Mouse (Mus musculus) liver, adult 2 months (tissue): ENCODE results near the gene Ninl. TPM values are rescaled to one million over a fixed set of nuclear protein-coding genes. Genes with fewer than 3 reads are reported as not detected.

Experiments
- DNase-seq: peaks from one replicate; pipeline ENCODE4 v3.0.0-alpha.2; 2011; ENCODE audit warnings: low read depth, low spot score; ENCODE audit errors: extremely low read depth
- H3K27ac ChIP-seq: fragments of 200-500 bp; replicated peaks from 2 replicates; pipeline ENCODE4 v1.5.1; 2012; ENCODE audit warnings: low read depth, mild to moderate bottlenecking, control low read depth, inconsistent platforms, low read length; ENCODE audit not compliant: insufficient read depth
- H3K27me3 ChIP-seq: fragments of 200-500 bp; 2 replicates; pipeline ENCODE4 v1.6.1; 2012; ENCODE audit warnings: mild to moderate bottlenecking, moderate library complexity, low read length, inconsistent platforms; ENCODE audit not compliant: control insufficient read depth, insufficient read depth
- H3K36me3 ChIP-seq: fragments of 200-500 bp; 2 replicates; pipeline ENCODE4 v1.6.1; 2012; ENCODE audit warnings: low read length, inconsistent platforms; ENCODE audit not compliant: control insufficient read depth, insufficient read depth
- H3K4me1 ChIP-seq: fragments of 200-500 bp; 2 replicates; pipeline ENCODE4 v1.6.1; 2011; ENCODE audit warnings: low read length; ENCODE audit not compliant: control insufficient read depth, insufficient read depth
- H3K4me3 ChIP-seq: fragments of 200-500 bp; 2 replicates; pipeline ENCODE4 v1.5.1; 2011; ENCODE audit warnings: low read depth, mild to moderate bottlenecking, control low read depth, low read length, moderate library complexity; ENCODE audit not compliant: insufficient read depth
- H3K79me2 ChIP-seq: fragments of 200-500 bp; 2 replicates; pipeline ENCODE4 v1.6.1; 2012; ENCODE audit warnings: inconsistent platforms, mild to moderate bottlenecking, low read length, moderate library complexity; ENCODE audit not compliant: control insufficient read depth, insufficient read depth
- H3K9ac ChIP-seq: fragments of 200-500 bp; 2 replicates; pipeline ENCODE4 v1.6.1; 2012; ENCODE audit warnings: low read depth, mild to moderate bottlenecking, control low read depth, inconsistent platforms, low read length
- CTCF ChIP-seq: fragments of 200-500 bp; IDR thresholded peaks from 2 replicates; pipeline ENCODE4 v1.5.1; 2011; ENCODE audit warnings: low read depth, low read length, control low read depth
- POLR2A ChIP-seq: fragments of 200-500 bp; IDR thresholded peaks from 2 replicates; pipeline ENCODE4 v1.6.1; 2011; ENCODE audit warnings: low read length, control low read depth; ENCODE audit not compliant: insufficient read depth; ENCODE audit errors: extremely low read depth
- WGBS: fragments of 180-500 bp; shearing (Covaris S2); methylation state at CpG from one replicate; pipeline ENCODE4 v1.1.7; 2018; 5-methylcytosine and 5-hydroxymethylcytosine counted together
- polyA plus RNA-seq: library from polyadenylated mRNA; depleted of rRNA; stranded (reverse); fragments of >200 nt; gene quantifications from 2 replicates; pipeline ENCODE4 v1.2.3, GENCODE M21; 2012
- total RNA-seq: library from RNA; depleted of rRNA; stranded (reverse); fragments of >200 nt; gene quantifications from 2 replicates; pipeline ENCODE4 v1.2.3, GENCODE M21; 2014

The Ninl gene
- total and polyA plus RNA-seq, 2 experiments, result 0.29 to 0.37 TPM

GRCm38 (mm10) chr2:150944017-150944416 lies 95.2 kb downstream of the Ninl start:
- no peak for DNase-seq
- 92% methylated on average over 5 of the region's 5 CpGs for WGBS
- Histone ChIP-seq H3K4me1 (no peaks in the 10 kb centered on the region), H3K27me3 (no peaks in the 10 kb centered on the region), H3K9ac (no peak overlapping the region), H3K4me3 (no peak overlapping the region), H3K27ac (no peak overlapping the region), H3K36me3 (no peaks in the 10 kb centered on the region), H3K79me2 (no peaks in the 10 kb centered on the region)
- TF ChIP-seq CTCF (no peak), POLR2A (no peak)

- no peaks in the 10 kb centered on the region for H3K36me3 ChIP-seq
- no peaks in the 10 kb centered on the region for H3K79me2 ChIP-seq
- no peak for TF ChIP-seq POLR2A
- TF ChIP-seq CTCF, result no peak
- H3K27ac ChIP-seq, result no peak overlapping the region
- H3K4me3 ChIP-seq, result no peak overlapping the region
- H3K4me1 ChIP-seq, result no peaks in the 10 kb centered on the region
- no peak for DNase-seq
- WGBS, result 92% methylated on average over 4 of the region's 4 CpGs
- H3K27me3 ChIP-seq, result no peaks in the 10 kb centered on the region
- no peak overlapping the region for H3K9ac ChIP-seq
These were observed 104.5 kb downstream of the Ninl start for GRCm38 (mm10) chr2:150934659-150935058.

GRCm38 (mm10) chr2:150933482-150933881 lies 105.7 kb downstream of the Ninl start:
- no peak overlapping the region for H3K4me3 ChIP-seq

GRCm38 (mm10) chr2:150930806-150931205 lies 108.4 kb downstream of the Ninl start:
- WGBS, result 78% methylated on average over 3 of the region's 3 CpGs

More at GRCm38 (mm10) chr2:150933482-150933881, 105.7 kb downstream of the Ninl start:
- H3K79me2 ChIP-seq, result no peaks in the 10 kb centered on the region
- TF ChIP-seq POLR2A (no peak), CTCF (no peak)
- no peaks in the 10 kb centered on the region for H3K36me3 ChIP-seq
- H3K4me1 ChIP-seq, result no peaks in the 10 kb centered on the region
- H3K9ac ChIP-seq, result no peak overlapping the region
- WGBS, result 85% methylated on average over 19 of the region's 19 CpGs
- H3K27me3 ChIP-seq, result no peaks in the 10 kb centered on the region
- DNase-seq, result no peak
- no peak overlapping the region for H3K27ac ChIP-seq

GRCm38 (mm10) chr2:150929156-150929555 lies 110.0 kb downstream of the Ninl start:
- H3K36me3 ChIP-seq, result no peaks in the 10 kb centered on the region

More at GRCm38 (mm10) chr2:150930806-150931205, 108.4 kb downstream of the Ninl start:
- Histone ChIP-seq H3K79me2 (no peaks in the 10 kb centered on the region), H3K4me3 (no peak overlapping the region), H3K27ac (no peak overlapping the region), H3K36me3 (no peaks in the 10 kb centered on the region), H3K9ac (no peak overlapping the region), H3K27me3 (no peaks in the 10 kb centered on the region), H3K4me1 (no peaks in the 10 kb centered on the region)
- TF ChIP-seq POLR2A, result no peak
- TF ChIP-seq CTCF, result no peak
- no peak for DNase-seq

GRCm38 (mm10) chr2:150927038-150927720 lies 112.0 kb downstream of the Ninl start:
- Histone ChIP-seq H3K4me1 (peaks cover 2% of the 10 kb centered on the region; the same call in 1 of the 2 replicates), H3K4me3 (no peak overlapping the region), H3K9ac (no peak overlapping the region), H3K27ac (no peak overlapping the region), H3K27me3 (no peaks in the 10 kb centered on the region), H3K36me3 (no peaks in the 10 kb centered on the region), H3K79me2 (no peaks in the 10 kb centered on the region)
- DNase-seq, result peak; percentile 17
- 87% methylated on average over 11 of the region's 11 CpGs for WGBS
- TF ChIP-seq POLR2A, result no peak

More at GRCm38 (mm10) chr2:150929156-150929555, 110.0 kb downstream of the Ninl start:
- no peak for TF ChIP-seq POLR2A
- TF ChIP-seq CTCF, result no peak
- H3K9ac ChIP-seq, result no peak overlapping the region
- no peak overlapping the region for H3K4me3 ChIP-seq
- 91% methylated on average over 6 of the region's 6 CpGs for WGBS
- H3K4me1 ChIP-seq, result no peaks in the 10 kb centered on the region
- no peak overlapping the region for H3K27ac ChIP-seq
- H3K79me2 ChIP-seq, result no peaks in the 10 kb centered on the region
- DNase-seq, result no peak
- H3K27me3 ChIP-seq, result no peaks in the 10 kb centered on the region
